Mouse (Mus musculus) cerebellum, adult 11 months (tissue): ENCODE data around the gene Elovl7.

Source experiments
- DNase-seq: peaks from one replicate; pipeline ENCODE4 v3.0.0; 2022

Elovl7 gene

DNA sequence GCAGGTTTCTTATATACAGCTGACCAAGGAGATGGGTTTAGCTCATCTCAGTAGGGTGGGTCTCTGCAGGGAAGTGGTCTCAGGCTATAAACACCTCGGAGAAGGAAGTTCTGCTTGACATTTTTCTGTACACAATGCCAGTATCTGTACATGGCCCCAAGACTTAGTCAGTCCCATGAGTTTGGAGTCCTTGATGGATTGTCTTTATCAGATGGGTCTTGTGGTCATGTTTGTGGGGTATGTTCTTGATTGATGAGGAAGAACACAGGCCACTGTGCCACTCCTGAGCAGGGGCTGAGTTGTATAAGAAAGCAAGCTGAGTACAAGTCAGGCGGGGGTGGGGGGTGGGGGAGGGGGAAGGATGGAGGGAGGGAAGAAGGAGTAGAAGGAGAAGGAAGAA lies 90.5 kb downstream of the Elovl7 start:
- DNase-seq, result no peak

DNA sequence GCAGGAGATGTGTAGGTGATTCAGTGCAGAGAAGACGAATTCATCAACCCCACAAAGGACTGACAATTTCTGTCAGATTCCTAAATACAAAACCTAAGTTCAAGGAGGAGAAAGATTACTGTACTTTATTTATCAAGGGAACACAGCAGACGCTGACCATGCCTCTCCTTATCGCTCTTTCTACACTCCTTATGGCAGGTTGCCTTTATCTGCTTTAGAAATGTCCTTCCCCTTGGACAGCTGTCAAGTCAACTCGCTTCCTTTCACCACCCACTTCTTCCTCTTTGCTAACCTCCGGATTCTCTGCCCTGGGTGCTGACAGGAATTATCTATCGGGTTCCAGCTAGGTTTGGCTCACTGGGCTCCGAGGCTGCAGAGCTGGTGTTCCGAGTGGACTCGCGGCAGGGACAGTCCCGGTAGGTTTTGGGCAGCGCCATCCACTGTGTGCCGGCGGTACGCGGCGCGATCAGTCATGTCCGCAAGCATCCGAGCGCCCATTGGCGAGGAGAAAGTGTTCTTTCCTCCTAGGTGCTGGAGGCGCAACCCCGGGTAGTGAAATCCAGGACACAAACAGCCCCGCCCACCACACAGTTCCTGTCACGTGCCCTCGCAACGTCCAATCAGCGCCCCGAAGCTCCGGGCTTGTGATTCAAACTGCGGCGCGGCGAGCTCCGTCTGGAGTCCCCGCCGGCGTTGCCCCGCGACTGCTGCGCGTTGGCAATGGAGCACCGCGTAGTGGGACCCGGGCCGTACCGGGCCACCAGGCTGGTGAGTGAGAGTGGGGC lies 101.7 kb downstream of the Elovl7 start, which contains the start of gene Depdc1b:
TSS of gene Depdc1b (plus strand) at position 631 of the 785 bp plus-strand sequence.
- DNase-seq, result peak; percentile 86

GRCm38 (mm10) chr13:108316487-108316903 lies 102.3 kb downstream of the Elovl7 start:
- DNase-seq, result peak; percentile 6

GRCm38 (mm10) chr13:108317414-108317813 lies 103.2 kb downstream of the Elovl7 start:
- DNase-seq, result no peak

- no peak for DNase-seq
These were observed 104.8 kb downstream of the Elovl7 start for GRCm38 (mm10) chr13:108319028-108319427.

- no peak for DNase-seq
These were observed 106.0 kb downstream of the Elovl7 start for GRCm38 (mm10) chr13:108320216-108320615.

- no peak for DNase-seq
These were observed 108.3 kb downstream of the Elovl7 start for GRCm38 (mm10) chr13:108322466-108322865.

- no peak for DNase-seq
These were observed 109.1 kb downstream of the Elovl7 start for GRCm38 (mm10) chr13:108323317-108323716.

GRCm38 (mm10) chr13:108323866-108324829 lies 109.9 kb downstream of the Elovl7 start:
- DNase-seq, result no peak

DNA sequence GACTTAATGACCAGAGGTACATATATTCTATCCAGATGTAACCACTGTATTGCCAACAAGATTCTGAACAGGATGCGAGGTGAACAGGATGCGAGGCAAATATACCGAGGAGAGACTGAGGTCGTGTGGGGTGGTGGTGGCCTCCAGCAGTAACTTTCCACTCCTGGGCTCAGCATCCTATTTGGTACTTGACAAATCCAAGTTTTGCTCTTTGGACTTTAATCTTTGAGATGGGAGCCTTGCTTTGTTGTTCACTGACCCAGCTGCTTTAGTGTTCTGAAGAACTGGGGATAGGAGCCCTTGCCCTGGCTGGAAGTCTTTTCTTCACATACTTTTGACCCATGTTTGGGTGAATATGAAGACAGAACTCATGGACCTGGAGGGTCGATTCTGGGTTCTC lies 111.7 kb downstream of the Elovl7 start:
- no peak for DNase-seq

- DNase-seq, result no peak
These were observed 112.1 kb downstream of the Elovl7 start for GRCm38 (mm10) chr13:108326351-108326750.

DNA sequence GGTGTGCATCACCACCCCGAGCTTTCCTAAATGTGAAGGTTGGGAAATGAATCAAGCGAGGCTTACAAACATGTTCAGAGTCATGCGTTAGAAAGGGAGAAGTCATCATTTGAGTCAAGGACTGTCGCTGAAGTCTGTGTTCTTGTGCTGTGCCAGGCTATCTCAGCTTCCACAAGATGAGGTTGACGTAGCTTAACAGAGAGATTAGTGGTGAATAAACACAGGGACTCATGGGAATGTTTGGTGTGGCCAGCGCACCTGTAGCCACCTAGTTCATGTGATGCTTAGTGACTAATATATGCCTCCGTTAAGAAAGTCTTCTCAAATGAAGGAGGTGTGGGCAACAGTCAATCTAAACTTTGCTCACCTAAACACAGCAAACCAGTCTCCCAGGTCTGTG lies 112.8 kb downstream of the Elovl7 start:
- DNase-seq, result no peak

DNA sequence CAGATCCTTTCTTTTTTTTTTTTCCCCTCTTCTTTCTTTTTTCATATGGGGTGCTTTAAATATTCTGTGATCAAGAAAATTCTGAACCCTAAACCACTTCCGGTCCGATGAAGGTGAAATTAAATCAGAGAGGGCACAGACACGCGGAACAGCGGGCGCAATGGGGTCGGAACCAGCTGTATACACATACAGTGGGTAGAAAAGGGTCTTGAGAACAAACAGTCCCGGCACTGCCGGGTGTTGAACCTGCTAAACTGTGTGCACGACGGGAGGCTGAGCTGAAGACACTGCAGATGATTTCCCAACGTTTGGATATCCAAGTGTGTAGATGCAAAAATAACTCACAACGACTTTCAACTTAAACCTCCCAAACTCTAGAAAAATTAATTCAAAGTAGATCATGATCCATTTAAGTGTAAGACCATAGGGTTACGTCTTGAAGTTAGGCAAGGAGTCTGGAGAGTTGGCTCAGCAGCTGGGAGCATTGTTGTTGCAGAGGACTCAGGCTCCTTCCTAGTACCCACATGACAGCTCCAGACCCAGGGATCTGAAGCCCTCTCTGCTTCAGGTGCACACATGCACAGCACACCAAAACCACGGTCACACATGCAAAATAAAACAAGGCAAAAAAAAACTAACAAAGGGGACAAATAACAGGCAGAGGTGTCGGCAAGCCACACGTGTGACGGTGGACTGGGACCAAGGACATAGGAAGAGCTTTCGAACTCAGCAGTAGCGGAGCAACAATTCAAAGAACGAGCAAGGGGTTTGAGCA lies 114.4 kb downstream of the Elovl7 start:
- no peak for DNase-seq

DNA sequence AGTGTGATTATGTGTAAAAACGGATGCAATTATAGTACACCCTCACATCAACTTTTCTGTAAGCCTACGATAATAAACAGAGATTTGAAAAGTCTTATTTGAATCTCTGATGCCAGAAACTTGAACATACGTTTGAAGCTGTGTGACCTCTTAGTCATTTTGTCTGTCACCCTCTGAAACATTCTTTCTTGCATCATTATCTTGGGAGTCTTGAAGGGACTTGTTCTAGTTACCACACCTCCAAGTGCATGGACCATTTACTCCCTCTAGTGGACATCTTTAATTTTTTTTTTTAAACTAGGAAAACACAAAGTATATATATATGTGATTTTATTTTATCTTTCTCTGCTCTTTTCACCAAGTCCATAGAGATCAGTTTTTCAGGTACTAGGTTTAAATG lies 115.5 kb downstream of the Elovl7 start:
- no peak for DNase-seq
